Mouse (Mus musculus): ENCODE measurements around the gene Pex11g.

GRCm38 (mm10) chr8:3492901-3493844, 25.7 kb upstream of the Pex11g start, which contains the start of gene Zfp358:
- TF ChIP-seq CTCF (IDR thresholded peaks at IDR 0.05; ENCODE audit: low read depth) (no peak), EP300 (IDR thresholded peaks at IDR 0.05; ENCODE audit: low read depth) (no peak)

All from heart, postnatal 0 days (tissue).